Mouse (Mus musculus): Measurements from ENCODE around the gene Cdc42se1.
A peak's percentile ranks its signal among the peaks of the same experiment; 100 is the strongest.
"Not testable (repeated sequence)": the region's sequence is repeated elsewhere in the genome, so short reads cannot be mapped to it uniquely, and the experiment has no call there.

Cdc42se1 gene

DNA sequence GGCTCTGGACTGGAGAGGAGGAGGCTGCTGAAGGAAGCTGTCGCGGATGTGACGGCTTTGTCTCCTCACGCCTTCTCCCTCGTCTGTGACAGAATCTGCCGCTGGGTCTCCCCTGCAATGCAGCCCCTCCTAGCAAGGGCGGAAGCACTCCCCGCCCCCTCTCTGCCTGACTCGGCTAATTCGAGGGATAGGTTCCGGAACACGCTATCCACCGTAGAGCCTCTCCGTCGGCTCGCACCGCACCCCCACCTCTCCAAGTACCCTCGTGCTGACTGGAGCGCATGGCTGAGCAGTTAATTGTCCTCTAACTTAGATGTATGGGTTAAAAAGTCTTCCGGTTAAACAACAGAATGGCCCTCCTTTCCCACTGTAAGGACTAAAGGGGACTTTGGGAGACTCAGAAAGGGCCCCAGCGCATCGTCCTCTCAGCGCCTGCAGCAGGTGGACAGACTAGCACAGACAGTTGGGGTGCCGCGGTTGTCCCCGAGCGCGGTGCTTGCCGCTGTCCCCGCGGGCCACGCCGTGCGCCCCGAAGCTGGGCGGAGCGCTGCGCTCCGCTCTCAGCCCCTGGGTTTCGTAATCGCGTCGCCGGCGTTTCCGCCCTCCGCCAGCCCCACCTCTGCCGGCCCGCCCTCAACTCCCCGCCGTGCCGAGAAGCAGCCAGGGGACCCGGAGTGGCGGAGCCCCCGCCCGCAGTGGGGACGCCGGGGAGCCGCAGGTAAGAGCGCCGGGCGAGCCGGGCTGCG is at the start of gene Cdc42se1:
TSS of gene Cdc42se1 (plus strand) at position 585 of the 746 bp plus-strand sequence.
- peak; percentile 90 for DNase-seq (ENCODE audit: extremely low spot score)

DNA sequence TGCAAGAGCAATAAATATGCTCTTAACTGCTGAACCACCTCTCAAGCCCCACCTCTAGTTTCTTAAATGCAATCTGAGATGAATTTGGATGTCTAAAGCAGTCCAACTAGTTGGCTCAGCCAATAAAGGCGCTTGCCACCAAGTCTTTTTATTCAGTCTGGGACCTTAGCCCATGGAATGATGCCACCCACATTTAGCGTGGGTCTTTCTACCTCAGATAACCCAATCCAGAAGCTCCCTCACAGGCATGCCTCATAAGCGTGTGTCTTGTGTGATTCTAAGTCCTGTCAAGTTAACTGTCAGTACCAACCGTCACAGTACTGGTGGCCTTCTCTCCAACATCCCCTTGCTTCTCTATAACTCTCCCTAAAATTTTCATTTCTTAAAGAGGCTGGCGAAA is 49.6 kb upstream of the Cdc42se1 start:
- no peak for DNase-seq (ENCODE audit: extremely low spot score)

DNA sequence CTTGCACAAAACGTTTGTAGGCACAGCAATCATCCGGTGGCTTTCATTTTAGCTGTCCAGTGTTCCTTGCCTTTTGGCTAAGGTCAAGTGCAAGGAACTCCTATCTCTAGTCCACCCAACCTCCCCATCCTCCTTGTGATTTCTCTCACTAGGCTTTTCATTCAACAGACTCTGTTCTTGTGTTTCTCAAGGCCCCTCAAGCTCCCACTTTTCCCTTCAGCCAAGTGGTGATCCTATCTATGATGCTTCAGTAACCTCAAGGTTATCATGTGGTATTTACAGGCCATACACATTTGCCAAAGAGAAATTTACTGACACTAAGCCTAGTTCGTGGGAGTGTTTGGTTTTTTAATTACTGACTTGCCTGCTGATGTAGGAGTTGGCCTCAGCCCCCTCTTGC is 48.6 kb upstream of the Cdc42se1 start:
- no peak for DNase-seq (ENCODE audit: extremely low spot score)

DNA sequence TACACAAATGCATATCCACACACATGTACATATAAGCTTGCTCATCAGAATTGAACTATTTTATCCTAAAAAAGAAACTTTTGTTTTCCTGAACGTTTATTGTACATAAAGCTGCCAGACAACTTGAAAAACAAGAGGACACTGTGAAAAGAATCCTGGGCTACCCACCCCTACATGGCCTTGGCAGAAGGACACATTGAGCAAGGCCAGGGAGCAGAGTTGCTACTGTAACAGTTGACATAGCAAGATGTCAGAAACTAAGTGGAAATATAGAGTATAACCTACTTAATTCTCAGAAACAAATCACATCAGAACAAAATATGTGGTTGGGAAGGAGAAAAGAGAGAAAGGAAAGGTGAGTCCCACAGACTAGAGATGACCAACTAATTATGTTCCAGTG is 46.7 kb upstream of the Cdc42se1 start:
- DNase-seq (ENCODE audit: extremely low spot score), result no peak

DNA sequence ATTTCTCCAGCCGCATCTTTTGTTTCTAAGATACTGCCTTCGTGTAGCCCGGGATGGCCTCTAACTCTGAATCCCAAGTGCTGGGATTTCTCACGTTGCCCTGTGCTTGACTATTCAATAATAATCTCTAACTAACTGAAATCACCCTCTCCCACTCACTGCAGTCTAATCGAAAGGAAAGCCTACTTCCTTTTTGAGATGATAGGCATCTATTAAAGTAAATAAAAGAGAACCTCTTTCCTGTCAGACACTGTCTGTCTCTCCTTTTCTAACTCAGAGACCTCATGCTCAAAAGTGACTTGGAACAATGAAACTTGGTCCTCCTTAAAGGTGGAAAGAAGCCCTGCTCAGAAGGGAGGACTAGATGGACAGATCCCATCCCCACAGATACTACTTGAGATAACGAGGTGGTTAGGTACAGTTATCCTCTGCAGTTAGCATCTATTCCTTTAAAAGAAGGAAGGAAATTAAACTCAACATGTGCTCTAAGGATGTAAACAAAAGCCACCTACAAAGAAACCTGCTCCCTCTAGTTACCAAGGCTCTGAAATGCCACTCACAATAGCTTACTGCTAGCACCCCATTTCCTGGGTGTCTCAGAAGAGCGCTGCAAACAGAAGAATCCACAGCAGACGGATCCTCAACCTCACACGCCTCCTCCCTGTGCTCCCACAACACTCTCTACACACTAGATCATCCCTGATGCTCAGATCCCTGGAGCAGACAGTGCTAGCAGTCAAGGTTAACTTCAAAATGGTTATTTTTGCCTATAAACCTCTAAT is 43.5 kb upstream of the Cdc42se1 start:
- DNase-seq (ENCODE audit: extremely low spot score), result no peak

DNA sequence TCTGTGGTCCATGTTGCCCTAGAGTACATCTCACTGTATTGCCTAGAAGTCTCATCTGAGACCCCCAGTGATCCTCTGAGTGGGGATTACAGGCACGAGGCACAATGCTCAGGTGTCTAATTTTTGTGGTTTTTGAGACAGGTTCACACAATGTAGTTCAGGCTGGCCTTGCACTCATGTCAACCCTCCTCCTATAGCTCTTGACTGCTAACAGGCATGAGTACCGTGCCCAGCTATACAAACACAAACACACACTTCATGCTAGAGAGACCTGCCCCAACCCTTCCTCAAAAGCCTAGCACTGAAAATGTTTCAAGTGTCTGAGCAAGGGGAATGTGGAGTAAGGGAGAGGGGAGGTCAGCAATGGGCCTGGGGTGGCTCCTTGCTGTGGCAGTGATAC is 42.4 kb upstream of the Cdc42se1 start:
- no peak for DNase-seq (ENCODE audit: extremely low spot score)

DNA sequence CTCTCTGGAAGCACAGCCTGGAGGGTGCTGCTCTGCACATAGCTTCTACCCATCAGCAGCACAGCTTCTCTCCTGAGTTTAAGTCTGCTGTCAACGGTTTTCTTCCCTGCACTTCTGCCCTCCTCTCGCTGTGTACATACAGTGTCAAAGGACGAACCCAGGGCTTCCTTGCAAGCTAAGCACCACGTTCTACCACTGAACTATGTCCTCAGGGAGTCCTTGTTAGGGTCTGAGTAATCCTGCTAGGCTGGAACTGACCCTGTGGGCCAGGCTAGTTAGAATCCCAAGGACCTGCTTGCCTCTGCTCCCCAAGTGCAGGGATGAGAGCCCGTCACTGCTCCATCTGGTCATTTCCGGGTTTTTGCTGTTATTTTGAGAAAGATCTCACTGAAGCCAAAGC is 41.6 kb upstream of the Cdc42se1 start:
- DNase-seq (ENCODE audit: extremely low spot score), result no peak

DNA sequence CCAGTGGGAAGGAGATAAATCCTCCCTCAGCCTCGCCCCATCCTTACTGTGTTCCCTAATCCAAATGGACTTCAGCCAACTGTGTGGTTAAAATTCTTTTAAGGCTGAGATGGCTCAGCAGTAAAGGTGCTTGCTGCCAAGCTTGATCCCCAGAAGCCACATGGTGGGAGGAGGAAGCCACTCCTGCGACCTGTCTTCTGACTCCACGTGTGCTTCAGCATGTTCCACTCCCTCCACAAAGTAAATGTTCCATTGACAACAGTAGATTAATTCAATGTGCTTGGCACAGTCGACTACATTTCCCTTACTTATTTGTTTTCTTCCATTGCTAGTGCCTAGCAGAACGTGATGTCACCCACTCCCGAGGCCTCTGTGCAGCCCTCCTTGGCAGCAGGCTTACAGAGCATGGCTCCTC is 33.8 kb upstream of the Cdc42se1 start:
- no peak for DNase-seq (ENCODE audit: extremely low spot score)

DNA sequence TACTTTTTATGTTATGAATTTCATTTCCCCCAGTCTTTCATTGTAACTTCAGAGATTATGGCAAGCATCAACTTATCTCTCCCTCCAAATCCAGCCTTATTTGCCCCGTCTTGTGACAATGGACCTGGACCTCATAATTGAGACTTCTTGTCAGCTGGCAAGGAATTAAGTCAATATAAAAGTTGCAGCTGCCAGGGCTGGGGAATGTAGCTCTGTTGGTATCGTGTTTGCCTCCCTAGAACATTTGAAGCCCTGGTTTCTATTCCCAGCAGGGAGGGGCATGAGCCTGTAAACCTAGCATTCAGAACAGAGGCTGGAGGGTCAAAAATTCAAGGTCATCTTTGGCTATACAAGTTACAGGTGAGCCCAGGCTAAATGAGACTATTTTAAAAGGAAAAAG is 32.8 kb upstream of the Cdc42se1 start:
- no peak for DNase-seq (ENCODE audit: extremely low spot score)

DNA sequence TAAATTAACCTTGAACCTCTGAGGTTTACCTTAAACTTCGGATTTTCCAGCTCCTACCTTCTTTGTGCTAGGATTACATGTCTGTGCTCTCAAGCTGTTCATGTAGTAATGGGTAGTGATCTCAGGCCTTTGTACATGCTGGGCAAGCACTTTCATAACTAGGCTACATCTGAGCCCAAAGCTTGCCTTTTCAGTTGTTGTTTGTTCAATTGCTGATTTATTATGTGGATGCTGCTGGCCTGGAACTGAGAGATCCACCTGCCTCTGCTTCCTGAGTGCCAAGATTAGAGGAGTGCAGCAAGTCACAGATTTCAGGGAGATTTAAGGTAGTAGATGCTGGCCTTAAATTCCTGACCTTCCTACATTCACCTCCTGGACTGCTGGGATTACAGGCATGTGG is 29.4 kb upstream of the Cdc42se1 start:
- DNase-seq (ENCODE audit: extremely low spot score), result no peak

DNA sequence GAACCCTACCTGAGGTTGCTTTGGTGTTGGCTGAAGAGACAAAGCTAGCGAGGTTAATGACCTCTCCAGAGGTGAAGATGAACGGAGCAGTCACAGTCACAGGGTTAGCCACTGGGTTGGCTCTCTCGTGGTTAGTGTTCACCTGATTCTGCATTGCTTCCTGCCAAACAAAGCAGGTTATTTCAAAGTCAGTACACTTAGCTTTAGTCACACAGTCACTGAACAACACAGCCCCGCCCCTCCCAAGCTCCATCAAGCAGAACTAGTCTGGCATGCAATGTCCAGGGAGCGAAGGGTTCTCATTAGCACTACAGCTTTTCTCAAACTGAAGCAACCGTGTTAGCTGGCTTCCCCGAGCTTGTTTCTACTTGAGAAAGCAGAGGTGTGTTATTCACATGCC is 28.4 kb upstream of the Cdc42se1 start:
- DNase-seq (ENCODE audit: extremely low spot score), result no peak

DNA sequence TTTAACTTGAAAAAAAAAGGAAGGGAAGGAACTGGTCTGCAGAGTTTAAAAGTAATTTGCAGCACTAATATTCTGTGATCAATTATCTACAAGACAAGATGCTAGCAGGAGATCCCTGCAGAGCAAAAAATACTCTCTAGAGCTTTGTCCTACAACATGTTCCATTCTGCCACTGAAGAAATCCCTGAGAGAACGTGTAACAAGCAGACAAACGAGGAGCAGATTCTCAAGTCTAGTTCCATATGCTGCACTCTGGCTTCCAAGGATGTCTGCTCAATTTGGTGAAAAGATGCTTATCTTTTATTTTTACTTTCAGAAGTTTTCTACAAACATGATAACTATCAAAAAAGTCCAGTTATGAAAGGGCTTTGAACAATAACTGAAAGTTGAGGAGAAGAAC is 28.0 kb upstream of the Cdc42se1 start:
- no peak for DNase-seq (ENCODE audit: extremely low spot score)

DNA sequence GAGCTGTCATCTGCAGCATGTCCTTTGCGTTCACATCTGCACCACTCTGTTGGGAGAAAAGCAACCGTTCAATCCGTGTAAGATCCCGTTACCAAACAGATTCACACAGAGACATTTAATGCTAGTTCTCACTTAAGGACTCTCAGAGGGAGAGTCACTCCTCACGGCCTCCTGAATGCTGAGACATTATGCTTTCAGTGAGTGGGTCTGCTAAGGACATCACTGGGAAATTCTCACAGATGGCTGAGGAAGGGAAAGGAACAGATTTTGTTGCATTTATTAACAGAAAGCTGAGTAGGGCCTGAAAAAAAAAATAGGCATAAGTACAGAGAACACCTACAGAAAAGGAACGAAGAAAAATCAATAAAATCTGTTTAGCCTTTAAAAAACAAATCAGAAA is 24.7 kb upstream of the Cdc42se1 start:
- no peak for DNase-seq (ENCODE audit: extremely low spot score)

DNA sequence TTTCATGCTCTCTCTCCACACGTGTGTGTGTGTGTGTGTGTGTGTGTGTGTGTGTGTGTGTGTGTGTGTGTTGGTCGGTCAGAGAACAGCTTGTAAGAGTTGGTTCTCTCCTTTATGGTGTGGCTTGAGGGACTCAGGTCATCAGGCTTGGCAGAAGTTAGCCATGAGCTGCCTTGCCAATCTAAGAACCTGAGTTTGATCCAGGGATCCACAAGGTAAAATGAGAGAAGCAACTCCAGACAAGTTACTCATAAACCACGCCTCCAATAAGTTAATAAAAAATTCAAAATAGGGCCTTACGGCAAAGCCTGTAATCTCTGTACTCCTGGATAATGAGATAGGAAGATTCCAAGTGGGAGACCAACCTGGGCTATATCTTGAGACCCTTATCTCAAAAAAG is 20.2 kb upstream of the Cdc42se1 start:
- DNase-seq (ENCODE audit: extremely low spot score), result no peak

DNA sequence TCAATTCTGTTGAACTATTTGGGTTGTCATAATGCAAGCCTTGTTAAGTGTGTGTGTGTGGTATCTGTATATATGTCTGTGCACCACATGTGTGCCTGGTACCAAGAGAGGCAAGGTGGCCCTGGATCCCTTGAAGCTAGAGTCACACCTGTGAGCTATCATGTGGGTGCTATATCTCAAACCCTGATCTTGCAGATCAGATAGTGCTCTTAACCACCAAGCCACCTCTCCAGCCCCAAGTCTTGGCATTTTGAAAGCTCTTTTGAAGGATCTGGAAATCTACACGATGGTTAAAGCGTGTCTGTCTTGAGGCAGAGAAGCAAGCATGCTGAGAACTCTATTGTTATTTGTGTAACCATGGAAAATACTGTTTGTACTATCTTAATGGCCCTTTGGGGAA is 17.9 kb upstream of the Cdc42se1 start:
- no peak for DNase-seq (ENCODE audit: extremely low spot score)

DNA sequence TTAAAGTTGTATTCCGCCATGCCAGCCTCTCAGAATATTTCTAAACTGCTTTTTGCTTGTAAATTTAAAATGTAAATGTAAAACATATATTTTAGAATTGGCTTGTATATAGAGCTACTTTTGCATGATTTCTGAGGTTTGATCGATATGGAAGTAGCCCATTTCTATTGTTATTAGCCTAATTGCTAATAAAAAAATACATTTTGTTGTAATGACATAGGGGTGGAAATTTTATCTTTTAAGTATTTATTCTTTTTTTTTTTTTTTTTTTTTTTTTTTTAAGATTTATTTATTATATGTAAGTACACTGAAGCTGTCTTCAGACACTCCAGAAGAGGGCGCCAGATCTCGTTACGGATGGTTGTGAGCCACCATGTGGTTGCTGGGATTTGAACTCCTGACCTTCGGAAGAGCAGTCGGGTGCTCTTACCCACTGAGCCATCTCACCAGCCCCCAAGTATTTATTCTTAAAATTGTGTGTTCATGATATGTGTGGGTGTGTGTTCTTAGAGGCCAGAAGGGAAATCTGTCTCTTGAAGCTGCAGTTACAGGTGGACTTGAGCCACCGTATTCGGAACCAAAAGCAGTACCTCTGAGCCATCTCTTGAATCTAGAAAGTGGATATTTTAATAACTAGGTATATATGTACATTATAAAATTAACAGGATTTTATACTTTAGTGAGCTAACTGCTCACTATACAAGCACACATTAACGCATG is 15.5 kb upstream of the Cdc42se1 start:
- not testable (repeated sequence) for DNase-seq (ENCODE audit: extremely low spot score)

DNA sequence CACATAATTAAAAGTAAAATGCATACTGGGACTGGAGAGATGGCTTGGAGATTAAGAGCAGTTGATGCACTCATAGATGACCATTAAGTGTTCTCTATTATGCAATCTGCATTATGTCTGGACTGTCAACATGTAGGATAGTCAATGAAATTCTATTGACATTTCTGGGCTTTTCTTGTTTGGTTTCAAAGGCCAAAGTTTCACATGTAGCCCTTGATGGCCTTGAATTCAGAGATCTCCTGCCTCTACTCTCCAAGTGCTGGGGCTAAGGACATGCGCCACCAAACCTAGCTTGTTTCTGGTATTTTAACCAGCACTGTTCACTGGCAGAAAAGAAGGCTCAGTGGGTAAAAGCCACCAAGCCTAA is 14.9 kb upstream of the Cdc42se1 start:
- DNase-seq (ENCODE audit: extremely low spot score), result no peak

DNA sequence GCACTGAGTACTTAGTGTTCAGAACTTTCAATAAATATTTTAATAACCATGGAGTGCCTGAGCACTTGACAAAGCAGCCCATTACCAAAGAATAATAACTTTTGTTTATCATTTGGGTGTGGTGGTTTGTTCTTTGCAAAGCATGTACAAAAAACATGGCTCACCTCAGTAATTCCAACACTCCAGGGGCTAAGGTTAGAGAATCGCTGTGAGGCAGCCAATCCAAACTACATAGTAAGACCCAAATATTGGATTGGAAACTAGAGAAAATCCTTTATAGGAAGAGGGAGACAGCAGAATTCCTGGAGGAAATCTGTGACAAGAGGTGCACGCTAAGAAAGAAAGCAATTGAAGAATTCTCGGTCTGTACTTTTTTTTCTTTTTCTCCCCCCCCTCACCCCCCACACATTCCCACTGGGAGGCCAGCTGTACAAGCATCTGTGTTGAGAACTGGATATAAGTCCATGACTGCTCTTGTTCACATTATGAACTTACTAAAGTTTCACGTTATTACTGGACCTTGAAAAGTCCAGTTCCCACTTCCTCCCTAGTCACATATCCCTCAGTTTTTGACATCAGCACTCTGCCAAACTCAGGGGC is 11.8 kb upstream of the Cdc42se1 start:
- no peak for DNase-seq (ENCODE audit: extremely low spot score)

DNA sequence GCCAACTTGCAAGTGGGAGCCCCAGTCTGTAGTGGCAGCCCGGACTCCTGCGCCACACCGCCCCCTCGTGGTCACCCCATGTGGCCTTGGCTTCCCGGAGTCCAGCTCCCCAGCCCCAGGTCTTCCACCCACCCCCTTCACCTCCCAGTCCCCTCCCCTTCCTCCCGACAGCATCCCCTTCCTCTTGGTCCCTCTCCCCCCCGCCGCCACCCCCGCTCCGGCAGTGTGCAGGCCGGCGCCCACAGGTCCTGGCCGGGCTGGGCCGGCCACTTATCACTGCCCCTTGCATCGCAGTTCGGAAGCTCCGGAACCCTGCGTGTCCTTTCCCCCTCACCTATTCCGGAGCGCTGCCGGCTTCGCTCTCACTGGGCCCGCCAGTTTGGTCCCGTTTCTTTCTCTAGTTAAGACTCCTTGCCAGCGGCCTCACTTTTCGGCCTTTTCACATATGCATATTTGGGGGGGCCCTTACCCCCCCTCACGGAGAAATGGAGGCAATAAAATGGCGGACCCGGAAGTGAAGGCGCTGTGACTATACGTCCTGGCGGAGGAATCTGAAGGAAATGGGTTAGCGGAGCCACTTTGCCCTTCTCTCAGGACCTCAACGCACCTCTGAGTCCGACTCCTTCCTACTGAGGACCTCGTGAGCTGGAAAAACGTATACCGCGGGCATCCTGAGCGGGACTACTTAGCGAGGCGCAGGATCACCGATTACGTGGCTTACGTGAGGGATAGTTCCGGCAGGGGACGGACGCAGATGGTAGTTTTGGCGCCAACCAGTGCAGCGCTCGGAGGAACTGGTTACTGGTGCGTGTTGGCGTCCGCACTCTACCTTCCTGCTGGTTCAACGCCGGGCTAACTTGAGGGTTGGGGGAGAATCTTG is 11.0 kb upstream of the Cdc42se1 start, which contains the start of gene Gabpb2:
TSS of gene Gabpb2 (minus strand) at position 662 of the 880 bp plus-strand sequence.
- peak; percentile 98 for DNase-seq (ENCODE audit: extremely low spot score)

DNA sequence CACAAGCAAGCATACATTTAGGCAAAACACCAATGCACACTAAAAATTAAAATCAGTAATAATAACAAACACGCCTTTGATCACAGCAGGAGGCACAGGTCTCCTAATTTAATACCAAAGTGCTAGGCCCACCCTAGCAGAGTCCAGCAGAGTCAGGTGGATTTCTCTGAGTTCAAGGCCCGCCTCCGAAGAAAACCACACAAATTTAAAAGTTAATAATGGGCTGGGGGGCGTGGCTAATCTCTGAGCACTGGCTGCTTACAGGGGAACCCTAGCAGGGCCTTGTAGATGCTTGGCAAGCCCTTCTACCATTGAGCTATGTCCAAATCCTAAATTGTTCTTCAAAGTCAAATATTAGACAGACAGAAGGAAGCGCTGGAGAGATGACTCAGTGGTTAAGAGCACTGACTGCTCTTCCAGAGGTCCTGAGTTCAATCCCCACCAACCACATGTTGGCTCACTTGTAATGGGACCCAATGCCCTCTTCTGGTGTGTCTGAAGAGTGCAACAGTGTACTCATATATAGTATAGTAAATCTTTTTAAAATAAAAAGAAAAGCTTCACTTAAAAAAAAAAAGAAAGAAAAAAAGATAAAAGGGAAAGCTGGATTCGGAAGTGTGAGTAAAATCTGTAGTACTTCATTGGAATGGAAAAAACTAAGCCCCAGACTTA is 9.9 kb upstream of the Cdc42se1 start:
- no peak for DNase-seq (ENCODE audit: extremely low spot score)

DNA sequence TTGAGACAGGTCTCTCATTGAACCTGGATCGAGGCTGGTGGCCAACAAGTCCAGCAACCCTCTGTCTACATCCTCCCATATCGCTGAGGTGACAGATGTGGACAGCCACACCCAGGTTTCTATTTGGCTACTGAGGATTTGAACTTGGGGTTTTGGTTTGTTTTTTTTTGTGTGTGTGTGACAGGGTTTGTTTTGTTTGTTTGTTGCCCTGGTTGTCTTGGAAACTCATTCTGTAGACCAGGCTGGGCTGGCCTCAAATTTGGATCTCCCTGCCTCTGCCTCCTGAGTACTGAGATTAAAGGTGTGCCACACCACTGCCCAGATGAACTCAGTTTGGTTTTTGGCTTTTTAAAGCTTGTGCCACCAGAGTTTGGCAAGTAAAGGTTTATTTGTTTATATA is 5.5 kb upstream of the Cdc42se1 start:
- DNase-seq (ENCODE audit: extremely low spot score), result no peak
